Mouse (Mus musculus) liver, embryonic 11.5 days (tissue): ENCODE measurements around the gene Chdh. TPM values are rescaled to one million over a fixed set of nuclear protein-coding genes. Genes with fewer than 3 reads are reported as not detected.

Source experiments
- ATAC-seq: fragments of 200-750 bp; cut with Nextera tagmentation; replicated peaks from 2 replicates; pipeline ENCODE4 v1.8.0; 2017; ENCODE audit warnings: moderate number of reproducible peaks, mild to moderate bottlenecking, moderate TSS enrichment, moderate library complexity; ENCODE audit not compliant: low FRiP score
- DNase-seq: peaks from one replicate; pipeline ENCODE4 v3.0.0-alpha.2; 2017; ENCODE audit warnings: low spot score
- H3K27ac ChIP-seq: fragments of 300-500 bp; sonication (generic); 2 replicates; pipeline ENCODE4 v1.5.1; 2014; ENCODE audit warnings: mild to moderate bottlenecking, low read depth, low read length, control low read depth
- H3K27me3 ChIP-seq: fragments of 300-500 bp; sonication (generic); replicated peaks from 2 replicates; pipeline ENCODE4 v1.6.1; 2014; ENCODE audit warnings: low read length, mixed read lengths; ENCODE audit not compliant: control insufficient read depth, insufficient read depth
- H3K36me3 ChIP-seq: fragments of 300-500 bp; sonication (generic); 2 replicates; pipeline ENCODE4 v1.6.1; 2014; ENCODE audit warnings: mild to moderate bottlenecking, low read length, moderate library complexity, mixed read lengths; ENCODE audit not compliant: control insufficient read depth, insufficient read depth
- H3K4me1 ChIP-seq: fragments of 300-500 bp; sonication (generic); replicated peaks from 2 replicates; pipeline ENCODE4 v1.6.1; 2014; ENCODE audit warnings: low read length, mixed read lengths; ENCODE audit not compliant: control insufficient read depth, insufficient read depth
- H3K4me2 ChIP-seq: fragments of 300-500 bp; sonication (generic); 2 replicates; pipeline ENCODE4 v1.6.1; 2014; ENCODE audit warnings: mild to moderate bottlenecking, control low read depth, moderate library complexity
- H3K4me3 ChIP-seq: fragments of 300-500 bp; sonication (generic); 2 replicates; pipeline ENCODE4 v1.5.1; 2014; ENCODE audit warnings: low read depth, low read length, control low read depth
- H3K9ac ChIP-seq: fragments of 300-500 bp; sonication (generic); 2 replicates; pipeline ENCODE4 v1.6.1; 2014; ENCODE audit warnings: low read depth, low read length, control low read depth
- H3K9me3 ChIP-seq: fragments of 300-500 bp; sonication (generic); 2 replicates; pipeline ENCODE4 v1.6.1; 2016; ENCODE audit warnings: low read length, inconsistent platforms, mixed read lengths; ENCODE audit not compliant: control insufficient read depth
- WGBS: fragments of 180-500 bp; shearing (Covaris S2); extraction: QIAGEN DNeasy Blood & Tissue Kit; methylation state at CpG from one replicate; pipeline ENCODE4 v1.1.7; 2014; 5-methylcytosine and 5-hydroxymethylcytosine counted together
- polyA plus RNA-seq: library from polyadenylated mRNA; unstranded; fragments of >200 nt; fragmentation: Nextera tagmentation; extraction: Ambion mirVana; gene quantifications from 2 replicates; pipeline ENCODE4 v1.2.1, GENCODE M21; 2014

Gene Chdh
- polyA plus RNA-seq, 1 experiment from 2014 or later, result 0.15 TPM

GRCm38 (mm10) chr14:30056031-30056766, 47.4 kb downstream of the Chdh start:
- H3K27ac ChIP-seq, result no peak overlapping the region
- no peak overlapping the region for H3K4me3 ChIP-seq
- 78% methylated on average over 13 of the region's 13 CpGs for WGBS
- H3K9ac ChIP-seq, result no peak overlapping the region
- no peaks in the 10 kb centered on the region for H3K27me3 ChIP-seq
- no peaks in the 10 kb centered on the region for H3K4me1 ChIP-seq
- H3K9me3 ChIP-seq, result no peaks in the 10 kb centered on the region
- no peak overlapping the region for H3K4me2 ChIP-seq
- no peaks in the 10 kb centered on the region for H3K36me3 ChIP-seq
- ATAC-seq (no peak), DNase-seq (no peak)

DNA sequence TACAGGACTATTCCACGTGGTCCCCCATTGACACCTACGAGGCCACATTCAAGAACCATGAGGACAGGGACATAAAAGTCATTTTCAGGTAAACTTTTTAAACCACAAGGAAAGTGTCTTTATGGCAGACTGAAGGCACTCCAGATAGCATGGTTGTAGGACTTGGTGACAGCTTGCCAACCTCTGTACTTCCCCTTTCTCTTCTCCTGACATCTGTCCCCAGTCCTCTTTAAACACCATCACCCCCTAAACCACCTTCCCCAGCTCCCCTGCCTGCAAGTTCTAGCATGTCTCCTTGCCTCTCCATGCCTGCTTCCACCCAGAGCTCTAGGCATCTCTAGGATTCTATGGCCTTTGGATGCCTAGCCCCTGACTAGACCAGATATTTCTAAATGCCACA, 56.0 kb downstream of the Chdh start:
- 0 out of 2 replicates have a peak, but pooled peaks cover 2% of the 10 kb centered on the region for H3K4me1 ChIP-seq
- DNase-seq, result no peak
- no peak overlapping the region for H3K9ac ChIP-seq
- H3K4me2 ChIP-seq, result no peak overlapping the region
- H3K27ac ChIP-seq, result no peak overlapping the region
- ATAC-seq, result no peak
- H3K9me3 ChIP-seq, result no peaks in the 10 kb centered on the region
- no peak overlapping the region for H3K4me3 ChIP-seq
- H3K27me3 ChIP-seq, result no peaks in the 10 kb centered on the region
- 75% methylated on average over 2 of the region's 2 CpGs for WGBS
- no peaks in the 10 kb centered on the region for H3K36me3 ChIP-seq

GRCm38 (mm10) chr14:30066752-30067151, 57.9 kb downstream of the Chdh start:
- H3K27ac ChIP-seq, result no peak overlapping the region
- H3K9ac ChIP-seq, result no peak overlapping the region
- H3K4me3 ChIP-seq, result no peak overlapping the region
- H3K36me3 ChIP-seq, result no peaks in the 10 kb centered on the region
- no peak overlapping the region for H3K4me2 ChIP-seq
- peak; percentile 57 for ATAC-seq
- WGBS, result 68% methylated on average over 12 of the region's 12 CpGs
- H3K9me3 ChIP-seq, result no peaks in the 10 kb centered on the region
- no peaks in the 10 kb centered on the region for H3K27me3 ChIP-seq
- H3K4me1 ChIP-seq, result 0 out of 2 replicates have a peak, but pooled peaks cover 2% of the 10 kb centered on the region
- no peak for DNase-seq

DNA sequence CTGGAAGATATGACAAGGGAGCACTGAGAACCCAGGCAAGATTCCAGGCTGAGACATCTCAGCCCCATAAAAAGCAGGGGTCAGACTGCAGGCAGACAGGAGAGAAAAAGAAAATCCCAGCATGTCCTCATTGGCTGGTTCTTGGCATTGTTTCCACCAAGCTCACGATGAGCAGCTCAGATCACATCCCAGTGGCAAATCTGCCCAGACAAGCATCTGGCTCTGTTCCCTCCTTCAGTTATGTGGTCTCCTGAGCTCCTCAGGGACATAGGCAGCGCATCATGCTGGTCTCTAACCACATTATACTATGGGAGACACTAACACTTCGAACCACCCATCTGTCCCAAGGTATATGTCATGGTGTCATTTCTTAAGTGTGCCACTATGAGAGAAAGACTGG, 59.7 kb downstream of the Chdh start:
- WGBS, result 87% methylated on average over 3 of the region's 3 CpGs
- no peak overlapping the region for H3K4me3 ChIP-seq
- no peaks in the 10 kb centered on the region for H3K36me3 ChIP-seq
- H3K9me3 ChIP-seq, result no peaks in the 10 kb centered on the region
- H3K27ac ChIP-seq, result no peak overlapping the region
- no peak overlapping the region for H3K4me2 ChIP-seq
- ATAC-seq, result no peak
- H3K9ac ChIP-seq, result no peak overlapping the region
- no peak for DNase-seq
- 0 out of 2 replicates have a peak, but pooled peaks cover 2% of the 10 kb centered on the region for H3K4me1 ChIP-seq
- H3K27me3 ChIP-seq, result no peaks in the 10 kb centered on the region

DNA sequence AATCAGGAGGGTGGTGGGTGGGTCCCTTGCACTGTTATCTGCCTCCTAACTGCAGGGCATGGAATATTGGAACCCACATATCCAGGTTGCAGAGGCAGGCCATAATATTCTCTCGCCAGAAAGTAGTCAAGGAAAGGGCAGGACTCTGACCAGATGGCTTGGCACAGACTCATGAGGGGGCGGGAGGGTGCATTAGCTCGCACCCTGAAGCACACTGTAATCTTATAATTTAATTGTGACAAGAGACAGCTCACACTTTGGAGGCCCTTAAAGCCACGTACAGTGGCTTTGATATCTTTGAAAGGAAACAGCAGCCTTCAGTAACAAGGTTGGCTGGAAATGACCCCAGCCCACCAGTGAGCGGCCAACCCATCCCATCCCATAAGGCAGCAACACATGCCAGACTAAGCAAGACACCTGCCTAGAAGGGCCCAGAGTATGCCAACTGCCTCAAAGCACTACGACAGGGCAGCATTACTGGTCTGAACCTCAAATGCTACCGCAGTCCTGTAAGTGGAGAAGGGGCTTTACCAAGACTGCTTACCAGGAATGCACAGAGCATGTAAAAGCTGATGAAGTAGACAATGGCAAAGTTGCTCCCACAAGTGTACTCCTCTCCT, 66.6 kb downstream of the Chdh start:
- Histone ChIP-seq H3K4me2 (no peak overlapping the region), H3K9ac (no peak overlapping the region), H3K4me3 (no peak overlapping the region), H3K9me3 (no peaks in the 10 kb centered on the region), H3K4me1 (no peaks in the 10 kb centered on the region), H3K36me3 (no peaks in the 10 kb centered on the region), H3K27ac (no peak overlapping the region), H3K27me3 (no peaks in the 10 kb centered on the region)
- DNase-seq, result no peak
- ATAC-seq, result no peak
- 77% methylated on average over 7 of the region's 7 CpGs for WGBS

DNA sequence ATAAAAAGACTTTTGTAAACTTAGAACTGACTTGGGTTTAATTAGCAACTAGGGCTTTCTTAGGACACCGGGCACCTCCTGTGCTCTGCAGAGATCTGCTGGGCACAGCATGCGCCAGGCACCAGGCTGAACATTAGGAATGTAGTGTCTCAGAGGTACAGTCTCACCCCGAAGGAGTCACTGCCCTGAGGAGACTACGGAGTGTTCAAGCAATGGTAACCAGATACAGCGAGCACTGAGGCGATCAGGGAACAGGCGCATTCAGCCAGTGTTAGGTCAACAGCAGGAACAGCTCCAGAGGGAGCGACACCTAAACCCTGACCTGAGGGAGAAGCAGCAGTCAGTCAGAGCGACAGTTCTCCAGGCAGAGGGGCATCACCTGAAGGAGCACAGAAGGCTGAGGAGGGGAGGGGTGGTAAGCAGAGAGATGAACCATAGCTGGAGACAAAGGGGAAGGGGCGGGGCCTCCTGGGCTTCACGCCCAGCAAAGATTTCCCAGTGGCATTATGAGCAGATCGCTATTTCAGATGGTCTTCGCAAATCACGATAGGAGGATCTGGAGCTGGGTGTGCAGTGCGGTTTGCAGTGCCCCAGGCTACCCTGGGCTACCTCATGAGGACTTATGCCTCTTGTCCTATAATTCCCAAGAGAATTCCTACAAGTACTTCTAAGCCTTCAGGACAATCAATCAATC, 69.4 kb downstream of the Chdh start:
- no peak overlapping the region for H3K9ac ChIP-seq
- H3K9me3 ChIP-seq, result no peaks in the 10 kb centered on the region
- H3K4me2 ChIP-seq, result no peak overlapping the region
- no peaks in the 10 kb centered on the region for H3K36me3 ChIP-seq
- H3K27ac ChIP-seq, result no peak overlapping the region
- H3K4me3 ChIP-seq, result no peak overlapping the region
- ATAC-seq, result no peak
- no peak for DNase-seq
- no peaks in the 10 kb centered on the region for H3K4me1 ChIP-seq
- WGBS, result 75% methylated on average over 15 of the region's 15 CpGs
- no peaks in the 10 kb centered on the region for H3K27me3 ChIP-seq

- H3K4me1 ChIP-seq, result no peaks in the 10 kb centered on the region
- H3K4me3 ChIP-seq, result no peak overlapping the region
- H3K9me3 ChIP-seq, result no peaks in the 10 kb centered on the region
- H3K36me3 ChIP-seq, result no peaks in the 10 kb centered on the region
- H3K27ac ChIP-seq, result no peak overlapping the region
- no peak overlapping the region for H3K9ac ChIP-seq
- ATAC-seq (no peak), DNase-seq (no peak)
- H3K4me2 ChIP-seq, result no peak overlapping the region
- WGBS, result 67% methylated on average over 4 of the region's 4 CpGs
- no peaks in the 10 kb centered on the region for H3K27me3 ChIP-seq
Measured at GRCm38 (mm10) chr14:30079729-30080128, 70.9 kb downstream of the Chdh start.
